Mouse (Mus musculus) myocyte (in vitro differentiated cells): Measurements from ENCODE around the gene Rrm2.

ENCODE experiments used
- CEBPB ChIP-seq: IDR thresholded peaks from 2 replicates; pipeline ENCODE4 v1.6.1; 2011; ENCODE audit warnings: mild to moderate bottlenecking, moderate library complexity; ENCODE audit not compliant: poor library complexity, insufficient read depth, severe bottlenecking
- MYOG ChIP-seq, 3 experiments: IDR thresholded peaks; one replicate each; pipeline ENCODE4 v1.6.1; 2011; ENCODE audit warnings: control low read depth in 2 of 3, low read depth in 2 of 3, mild to moderate bottlenecking in 2 of 3; ENCODE audit not compliant: insufficient read length in 2 of 3, control insufficient read depth in 1 of 3, insufficient read depth in 1 of 3
- POLR2A ChIP-seq: IDR thresholded peaks from one replicate; pipeline ENCODE4 v1.6.1; 2011; ENCODE audit warnings: low read depth, mild to moderate bottlenecking, control low read depth, moderate library complexity; ENCODE audit not compliant: insufficient read length
- POLR2AphosphoS2 ChIP-seq: IDR thresholded peaks from one replicate; pipeline ENCODE4 v1.6.1; 2011; ENCODE audit warnings: low read depth, control low read depth; ENCODE audit not compliant: insufficient read length
- REST ChIP-seq: IDR thresholded peaks from one replicate; pipeline ENCODE4 v1.6.1; 2011; ENCODE audit warnings: mild to moderate bottlenecking, control low read depth, moderate library complexity; ENCODE audit not compliant: insufficient read depth, insufficient read length
- SRF ChIP-seq: IDR thresholded peaks from one replicate; pipeline ENCODE4 v1.6.1; 2011; ENCODE audit warnings: low read depth; ENCODE audit not compliant: control insufficient read depth, insufficient read length
- TCF12 ChIP-seq: IDR thresholded peaks from one replicate; pipeline ENCODE4 v1.6.1; 2011; ENCODE audit warnings: mild to moderate bottlenecking, control low read depth; ENCODE audit not compliant: poor library complexity, insufficient read depth, severe bottlenecking

GRCm38 (mm10) chr12:24753680-24754079 is 45.6 kb downstream of the Rrm2 start:
- TF ChIP-seq SRF: no peak
- TF ChIP-seq POLR2A: no peak
- no peak for TF ChIP-seq TCF12
- TF ChIP-seq POLR2AphosphoS2: no peak
- no peak for TF ChIP-seq REST
- TF ChIP-seq MYOG (IDR thresholded peaks at IDR 0.05; ENCODE audit: control insufficient read depth in 1 of 3, insufficient read depth in 1 of 3, insufficient read length in 2 of 3, low read depth in 2 of 3): no peak
- no peak for TF ChIP-seq CEBPB
